10 mouse cellular contexts compared by ENCODE assay signal in genomic region chr2:91462196-91462595, GRCm38 (mm10). TPM values are rescaled to one million over a fixed set of nuclear protein-coding genes. Genes with fewer than 3 reads are reported as not detected.
DNase-seq lines count a peak whose midpoint lies in the region; ATAC-seq lines count a peak whose summit lies in the region.
"Had no signal": no experiment of that assay in that cellular context is flagged by ENCODE, and none has a peak within 500 bp of the region (broad histone marks: within the 10 kb centered on the region; RNA-seq: fewer than 3 reads in every experiment).

No protein-coding gene starts in this region.

- no peak overlapping the region for H3K27ac ChIP-seq in kidney, embryonic 14.5 days (ENCODE audit: low read depth, low read length)
- peak overlapping the region; percentile 76 for H3K27ac ChIP-seq in embryonic facial prominence, embryonic 15.5 days (replicated peaks)
- peak overlapping the region; percentile 75 for H3K27ac ChIP-seq in intestine, embryonic 16.5 days (ENCODE audit: low read length)
- peak overlapping the region; percentile 59; the same call in 1 of the 2 replicates for H3K27ac ChIP-seq in neural tube, embryonic 13.5 days (replicated peaks)

- 2% methylated on average over 2 of the region's 2 CpGs for WGBS in kidney, embryonic 14.5 days
- 15% methylated on average over 2 of the region's 2 CpGs for WGBS in embryonic facial prominence, embryonic 15.5 days
- 9% methylated on average over 2 of the region's 2 CpGs for WGBS in intestine, embryonic 16.5 days
- WGBS in neural tube, embryonic 13.5 days = 2% methylated on average over 2 of the region's 2 CpGs

- peaks cover 31% of the 10 kb centered on the region for H3K4me1 ChIP-seq in kidney, embryonic 14.5 days (ENCODE audit: control insufficient read depth, insufficient read depth, low read length)
- peaks cover 45% of the 10 kb centered on the region for H3K4me1 ChIP-seq in embryonic facial prominence, embryonic 15.5 days
- peaks cover 41% of the 10 kb centered on the region for H3K4me1 ChIP-seq in intestine, embryonic 16.5 days (ENCODE audit: control insufficient read depth, insufficient read depth, low read length)
- peaks cover 60% of the 10 kb centered on the region for H3K4me1 ChIP-seq in neural tube, embryonic 13.5 days (replicated peaks)

- no peak for ATAC-seq in kidney, embryonic 14.5 days (ENCODE audit: low FRiP score, low TSS enrichment)
- ATAC-seq in embryonic facial prominence, embryonic 15.5 days (ENCODE audit: insufficient number of reproducible peaks, low FRiP score, low TSS enrichment, low read depth) = no peak
- peak; percentile 8; the same call in 1 of the 2 replicates for ATAC-seq in intestine, embryonic 16.5 days
- no peak for ATAC-seq in neural tube, embryonic 13.5 days (ENCODE audit: low read depth)
- no peak for ATAC-seq in frontal cortex, adult (ENCODE audit: low TSS enrichment)

- peak overlapping the region; percentile 34; the same call in 1 of the 2 replicates for H3K9ac ChIP-seq in kidney, embryonic 14.5 days (ENCODE audit: low read depth, low read length)
- no peak overlapping the region for H3K9ac ChIP-seq in embryonic facial prominence, embryonic 15.5 days
- peak overlapping the region; percentile 49; the same call in 1 of the 2 replicates for H3K9ac ChIP-seq in intestine, embryonic 16.5 days (ENCODE audit: low read depth, low read length)
- peak overlapping the region; percentile 73 for H3K9ac ChIP-seq in neural tube, embryonic 13.5 days

- no peak overlapping the region for H3K4me3 ChIP-seq in kidney, embryonic 14.5 days (ENCODE audit: low read length)
- H3K4me3 ChIP-seq in embryonic facial prominence, embryonic 15.5 days (replicated peaks) = no peak overlapping the region
- H3K4me3 ChIP-seq in intestine, embryonic 16.5 days (ENCODE audit: low read length) = no peak overlapping the region
- no peak overlapping the region for H3K4me3 ChIP-seq in neural tube, embryonic 13.5 days

- H3K27me3 ChIP-seq in kidney, embryonic 14.5 days (ENCODE audit: control insufficient read depth, insufficient read depth, low read length) = no peaks in the 10 kb centered on the region
- H3K27me3 ChIP-seq in embryonic facial prominence, embryonic 15.5 days = no peaks in the 10 kb centered on the region
- no peaks in the 10 kb centered on the region for H3K27me3 ChIP-seq in intestine, embryonic 16.5 days (replicated peaks; ENCODE audit: control insufficient read depth, insufficient read depth, low read length)
- H3K27me3 ChIP-seq in neural tube, embryonic 13.5 days = peaks cover 15% of the 10 kb centered on the region

- no peaks in the 10 kb centered on the region; the same call in 1 of the 2 replicates for H3K36me3 ChIP-seq in kidney, embryonic 14.5 days (ENCODE audit: control insufficient read depth, insufficient read depth, low read length)
- H3K36me3 ChIP-seq in embryonic facial prominence, embryonic 15.5 days = no peaks in the 10 kb centered on the region; the same call in 1 of the 2 replicates
- no peaks in the 10 kb centered on the region; the same call in 1 of the 2 replicates for H3K36me3 ChIP-seq in intestine, embryonic 16.5 days (ENCODE audit: control insufficient read depth, insufficient read depth, low read length)
- H3K36me3 ChIP-seq in neural tube, embryonic 13.5 days = no peaks in the 10 kb centered on the region

- no peak for DNase-seq in kidney, adult 8-10 months
- no peak for DNase-seq in right cerebral cortex, postnatal 14 days
- no peak for DNase-seq in c-Kit-positive CD71-positive TER-119-positive erythroid progenitor cells, embryonic 14.5 days (ENCODE audit: low spot score)
- DNase-seq: adrenal gland, adult 2 months; cerebellum, postnatal 25 days had no signal

- peaks cover 3% of the 10 kb centered on the region; the same call in 1 of the 2 replicates for H3K9me3 ChIP-seq in kidney, embryonic 14.5 days (ENCODE audit: control insufficient read depth, low read length)
- no peaks in the 10 kb centered on the region for H3K9me3 ChIP-seq in embryonic facial prominence, embryonic 15.5 days (replicated peaks)
- H3K9me3 ChIP-seq in intestine, embryonic 16.5 days (ENCODE audit: control insufficient read depth, low read length) = no peaks in the 10 kb centered on the region
- no peaks in the 10 kb centered on the region for H3K9me3 ChIP-seq in neural tube, embryonic 13.5 days

- H3K4me2 ChIP-seq in kidney, embryonic 14.5 days (replicated peaks; ENCODE audit: low read depth, low read length) = peak overlapping the region; percentile 27; the same call in 1 of the 2 replicates
- H3K4me2 ChIP-seq in embryonic facial prominence, embryonic 15.5 days (replicated peaks) = peak overlapping the region; percentile 22
- H3K4me2 ChIP-seq in intestine, embryonic 16.5 days (ENCODE audit: low read depth, low read length) = peak overlapping the region; percentile 37
- H3K4me2 ChIP-seq in neural tube, embryonic 13.5 days = peak overlapping the region; percentile 52

RNA-seq across cellular contexts. Expression of gene Lrp4, which starts 4.9 kb away (rescaled TPM):
- polyA plus RNA-seq in kidney, embryonic 14.5 days (2014; fragmentation: Nextera tagmentation; extraction: Ambion mirVana) = 6.5 and 8.0 TPM in 2 replicates
- polyA plus RNA-seq in embryonic facial prominence, embryonic 15.5 days (2015; fragmentation: Nextera tagmentation; extraction: Ambion mirVana) = 11.1 and 12.0 TPM in 2 replicates
- 8.2 and 8.3 TPM in 2 replicates for polyA plus RNA-seq in intestine, embryonic 16.5 days (2015; fragmentation: Nextera tagmentation; extraction: Ambion mirVana)
- polyA plus RNA-seq in neural tube, embryonic 13.5 days (2015; fragmentation: Nextera tagmentation; extraction: Ambion mirVana) = 5.1 and 5.8 TPM in 2 replicates

RNA-seq across cellular contexts. Expression of gene 1110051M20Rik, which starts 17.7 kb away (rescaled TPM):
- polyA plus RNA-seq in kidney, embryonic 14.5 days (2014; fragmentation: Nextera tagmentation; extraction: Ambion mirVana) = 65.9 and 73.3 TPM in 2 replicates
- 61.0 and 68.0 TPM in 2 replicates for polyA plus RNA-seq in embryonic facial prominence, embryonic 15.5 days (2015; fragmentation: Nextera tagmentation; extraction: Ambion mirVana)
- polyA plus RNA-seq in intestine, embryonic 16.5 days (2015; fragmentation: Nextera tagmentation; extraction: Ambion mirVana) = 34.6 and 36.0 TPM in 2 replicates
- polyA plus RNA-seq in neural tube, embryonic 13.5 days (2015; fragmentation: Nextera tagmentation; extraction: Ambion mirVana) = 124 and 130 TPM in 2 replicates
